Mouse (Mus musculus) cerebellum, adult 2 months (tissue): ENCODE results near the gene Cfap44.

ENCODE experiments used
- CTCF ChIP-seq: fragments of 200-500 bp; IDR thresholded peaks from 2 replicates; pipeline ENCODE4 v1.5.1; 2011; ENCODE audit warnings: low read depth, mild to moderate bottlenecking, control low read depth, low read length, moderate library complexity, borderline replicate concordance; ENCODE audit not compliant: insufficient read depth
- POLR2A ChIP-seq: fragments of 200-500 bp; IDR thresholded peaks from 2 replicates; pipeline ENCODE4 v1.6.1; 2011; ENCODE audit warnings: low read length, control low read depth, borderline replicate concordance; ENCODE audit not compliant: insufficient read depth

GRCm38 (mm10) chr16:44502325-44502724 is 107.7 kb downstream of the Cfap44 start:
- TF ChIP-seq CTCF (no peak), POLR2A (no peak)
